Mouse (Mus musculus) testis, adult 2 months (tissue): ENCODE results near the gene Mindy4.

Source experiments
- CTCF ChIP-seq: fragments of 200-500 bp; IDR thresholded peaks from 2 replicates; pipeline ENCODE4 v1.5.1; 2012; ENCODE audit warnings: low read depth, mild to moderate bottlenecking, inconsistent platforms, low read length, moderate library complexity; ENCODE audit not compliant: control insufficient read depth, insufficient read depth, insufficient replicate concordance
- POLR2A ChIP-seq: fragments of 200-500 bp; IDR thresholded peaks from 2 replicates; pipeline ENCODE4 v1.6.1; 2012; ENCODE audit warnings: low read depth, mild to moderate bottlenecking, inconsistent platforms, low read length, moderate library complexity; ENCODE audit not compliant: control insufficient read depth

- TF ChIP-seq CTCF (no peak), POLR2A (no peak)
Measured at GRCm38 (mm10) chr6:55349231-55349630, 146.0 kb downstream of the Mindy4 start.
